Mouse (Mus musculus) E14TG2a.4 (cell line): ENCODE results near the gene Akap2.

ENCODE experiments used
- H3K27me3 ChIP-seq: 2 replicates; pipeline ENCODE4 v1.6.1; 2014; ENCODE audit warnings: low read length, control low read depth; ENCODE audit not compliant: insufficient read depth
- H3K36me3 ChIP-seq: 2 replicates; pipeline ENCODE4 v1.6.1; 2014; ENCODE audit warnings: low read length, control low read depth; ENCODE audit not compliant: insufficient read depth
- H3K4me1 ChIP-seq: replicated peaks from 2 replicates; pipeline ENCODE4 v1.6.1; 2014; ENCODE audit warnings: low read depth, low read length, control low read depth
- H3K4me3 ChIP-seq: replicated peaks from 2 replicates; pipeline ENCODE4 v1.5.1; 2014; ENCODE audit warnings: mild to moderate bottlenecking, low read length
- H3K9me3 ChIP-seq: 2 replicates; pipeline ENCODE4 v1.6.1; 2014; ENCODE audit warnings: low read length, control low read depth
- CTCF ChIP-seq: conservative IDR thresholded peaks from 2 replicates; pipeline ENCODE4 v1.5.1; 2014; ENCODE audit warnings: low read length
- NANOG ChIP-seq: IDR thresholded peaks from 2 replicates; pipeline ENCODE4 v1.6.1; 2014; ENCODE audit warnings: borderline replicate concordance, low read length, mixed read lengths
- POU5F1 ChIP-seq: IDR thresholded peaks from 2 replicates; pipeline ENCODE4 v1.6.1; 2014; ENCODE audit warnings: low read length, borderline replicate concordance

The Akap2 gene

DNA sequence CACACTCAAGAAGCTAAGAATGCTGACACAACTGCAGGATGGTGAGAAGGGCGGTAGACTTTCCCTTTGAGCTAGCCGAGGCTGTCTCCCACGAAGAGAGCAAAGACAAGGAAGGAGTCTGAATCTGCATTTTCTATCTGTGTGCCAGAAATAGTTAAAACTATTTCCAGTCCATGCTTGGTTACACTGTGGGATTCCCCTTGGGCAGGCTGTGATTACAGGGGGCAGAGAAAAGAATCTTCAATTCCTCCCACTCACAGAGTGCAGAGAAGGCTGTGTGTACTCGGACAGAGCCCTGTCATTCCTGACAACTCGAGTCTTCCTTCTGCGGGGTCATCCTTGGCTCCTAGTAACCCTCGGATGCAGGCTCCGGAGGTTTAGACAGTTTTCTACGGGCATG lies 149.5 kb downstream of the Akap2 start:
- Histone ChIP-seq H3K27me3 (no peaks in the 10 kb centered on the region), H3K4me1 (peaks cover 24% of the 10 kb centered on the region), H3K9me3 (peaks cover 50% of the 10 kb centered on the region), H3K4me3 (0 out of 2 replicates have a peak overlapping the region, but pooled peaks have one; percentile 0), H3K36me3 (peaks cover 29% of the 10 kb centered on the region)
- TF ChIP-seq POU5F1 (no peak), CTCF (no peak), NANOG (no peak)

DNA sequence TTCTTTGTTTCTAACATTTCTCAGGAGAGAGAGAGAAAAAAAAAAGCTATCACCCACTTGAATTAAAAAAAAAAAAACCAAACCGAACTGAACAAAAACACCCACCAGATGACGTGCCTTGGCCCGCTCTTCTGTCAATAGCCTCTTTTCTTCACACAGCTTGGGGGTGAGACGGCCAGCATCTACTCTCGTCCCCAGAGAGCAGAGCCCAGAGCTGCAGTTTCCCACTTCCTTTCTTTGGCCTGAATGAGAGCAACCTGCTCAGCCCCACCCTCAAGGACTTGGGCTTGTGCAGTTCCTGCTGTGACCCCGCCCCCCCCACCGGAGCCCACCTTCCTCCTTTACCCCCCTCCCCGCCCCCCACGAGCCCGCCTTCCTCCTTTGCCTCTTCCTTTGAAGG lies 150.0 kb downstream of the Akap2 start:
- H3K27me3 ChIP-seq: no peaks in the 10 kb centered on the region
- H3K4me3 ChIP-seq: 0 out of 2 replicates have a peak overlapping the region, but pooled peaks have one; percentile 0
- H3K4me1 ChIP-seq: peaks cover 24% of the 10 kb centered on the region
- peaks cover 33% of the 10 kb centered on the region for H3K36me3 ChIP-seq
- TF ChIP-seq NANOG: no peak
- no peak for TF ChIP-seq CTCF
- H3K9me3 ChIP-seq: peaks cover 50% of the 10 kb centered on the region

DNA sequence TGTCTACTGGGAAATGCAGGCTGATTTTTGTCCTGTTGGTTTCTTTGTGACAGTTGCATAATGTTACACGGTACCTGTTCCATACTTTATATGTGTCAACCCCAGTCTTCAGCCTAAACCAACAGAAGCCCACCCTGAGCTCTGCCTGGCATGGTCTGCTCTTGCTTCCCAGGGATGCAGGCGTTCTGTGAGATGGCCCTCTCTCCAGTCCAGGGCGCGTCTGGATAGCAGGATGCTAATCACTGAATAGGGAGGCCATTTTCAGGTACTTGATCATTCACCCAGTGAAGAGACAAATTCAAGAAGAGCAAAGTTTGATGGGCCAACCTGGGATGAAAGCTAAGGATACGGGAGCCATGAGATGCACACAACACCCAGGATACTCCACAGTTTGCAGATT lies 161.7 kb downstream of the Akap2 start:
- no peak overlapping the region for H3K4me3 ChIP-seq
- H3K27me3 ChIP-seq: no peaks in the 10 kb centered on the region
- peaks cover 67% of the 10 kb centered on the region for H3K9me3 ChIP-seq
- no peaks in the 10 kb centered on the region for H3K4me1 ChIP-seq
- H3K36me3 ChIP-seq: peaks cover 61% of the 10 kb centered on the region
- no peak for TF ChIP-seq POU5F1

DNA sequence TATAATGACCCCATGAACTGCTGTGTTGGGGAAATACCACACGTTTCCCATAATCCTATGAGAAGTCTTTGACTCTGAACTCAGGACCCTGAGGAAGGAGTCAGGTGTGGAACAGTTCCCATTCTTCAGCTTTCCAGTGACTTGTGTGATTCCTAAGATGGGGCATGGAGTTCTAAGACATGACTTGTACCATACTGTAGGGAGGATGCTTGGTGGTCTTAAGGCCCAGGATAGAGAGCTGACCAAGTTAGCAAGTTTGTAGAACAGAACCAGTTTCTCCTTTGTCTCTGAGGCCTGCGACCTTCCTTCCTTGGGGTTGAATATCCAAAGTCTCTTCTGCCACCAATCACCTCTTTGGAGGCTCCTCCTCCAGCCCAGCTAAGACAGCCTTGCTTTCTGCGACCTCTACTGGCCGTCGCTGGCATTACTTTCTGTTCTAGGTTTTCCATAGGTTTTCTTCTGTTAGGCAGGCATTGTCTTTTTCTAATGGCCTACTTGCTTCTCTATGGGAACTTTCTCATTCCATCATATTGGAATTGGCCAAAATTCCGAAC lies 162.4 kb downstream of the Akap2 start:
- no peaks in the 10 kb centered on the region for H3K4me1 ChIP-seq
- no peak for TF ChIP-seq POU5F1
- no peak for TF ChIP-seq NANOG
- peak; percentile 43 for TF ChIP-seq CTCF
- peaks cover 68% of the 10 kb centered on the region for H3K36me3 ChIP-seq
- peaks cover 74% of the 10 kb centered on the region for H3K9me3 ChIP-seq
- H3K27me3 ChIP-seq: no peaks in the 10 kb centered on the region
- no peak overlapping the region for H3K4me3 ChIP-seq

DNA sequence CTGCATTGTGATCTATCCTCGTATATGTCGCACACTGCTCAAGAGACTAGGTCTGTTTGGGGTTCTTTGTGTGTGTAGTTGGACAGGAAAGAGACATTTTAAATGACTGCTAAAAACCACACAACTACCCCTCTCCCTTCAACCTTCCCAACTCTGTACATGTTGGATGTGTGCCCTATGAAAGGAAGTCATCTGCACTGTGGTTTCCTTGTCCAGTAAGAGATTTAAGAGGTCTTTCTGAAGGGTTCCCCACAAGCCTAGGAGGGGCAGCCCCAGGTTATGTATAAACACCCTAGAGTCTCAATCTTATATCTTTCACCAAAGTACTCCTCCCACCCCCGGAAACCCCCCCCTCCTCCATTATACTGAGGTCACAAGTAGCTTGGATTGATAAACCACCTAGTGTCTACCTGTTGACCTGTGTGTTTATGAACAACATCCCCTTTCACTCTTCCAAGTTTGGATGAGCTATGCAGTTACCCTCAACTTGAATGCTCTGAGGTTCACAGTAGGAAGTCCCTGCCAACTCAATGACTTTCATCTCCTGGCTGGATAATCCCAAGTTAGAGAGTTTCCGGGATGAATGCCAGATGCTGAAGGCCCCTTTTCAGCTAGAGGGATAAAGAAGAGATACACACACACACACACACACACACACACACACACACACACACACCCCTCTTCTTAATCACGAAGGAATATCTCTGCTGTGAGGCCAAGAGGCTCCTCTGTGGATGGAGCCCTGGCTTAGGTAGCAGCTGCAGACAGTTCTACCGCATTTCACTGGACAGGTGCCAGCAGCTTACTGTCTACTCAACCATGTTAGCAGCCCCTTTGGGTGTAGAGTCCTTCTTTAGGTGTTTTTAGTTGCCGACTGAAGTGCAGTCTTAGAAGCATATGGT lies 166.3 kb downstream of the Akap2 start:
- Histone ChIP-seq H3K27me3 (no peaks in the 10 kb centered on the region), H3K4me3 (peak overlapping the region; percentile 18; the same call in 1 of the 2 replicates), H3K36me3 (peaks cover 93% of the 10 kb centered on the region), H3K9me3 (peaks cover 99% of the 10 kb centered on the region), H3K4me1 (no peaks in the 10 kb centered on the region)
- TF ChIP-seq CTCF (no peak), POU5F1 (no peak), NANOG (no peak)

DNA sequence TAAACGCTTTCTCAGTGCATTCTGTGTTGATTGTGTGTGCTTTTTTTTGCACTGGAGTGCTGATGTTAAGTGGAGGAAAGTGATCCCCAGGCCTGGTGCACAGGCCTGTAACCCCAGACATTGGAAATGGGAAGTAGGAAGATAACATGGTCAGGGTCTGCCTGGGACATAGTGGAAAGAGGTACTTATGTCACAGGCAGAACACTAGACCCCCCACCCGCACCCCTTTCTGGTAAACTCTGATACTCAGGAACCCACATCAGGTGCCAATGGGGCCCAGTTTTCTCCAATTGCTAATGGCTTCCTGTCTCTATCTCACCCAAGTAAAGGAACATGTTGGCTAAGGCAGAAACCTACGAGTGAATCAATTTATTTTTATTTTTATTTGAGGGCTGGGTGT lies 167.1 kb downstream of the Akap2 start:
- Histone ChIP-seq H3K27me3 (no peaks in the 10 kb centered on the region), H3K4me3 (peak overlapping the region; percentile 18; the same call in 1 of the 2 replicates), H3K4me1 (no peaks in the 10 kb centered on the region), H3K36me3 (peaks cover 88% of the 10 kb centered on the region), H3K9me3 (peaks cover 97% of the 10 kb centered on the region)
- TF ChIP-seq CTCF: no peak
- TF ChIP-seq POU5F1: no peak
- no peak for TF ChIP-seq NANOG

DNA sequence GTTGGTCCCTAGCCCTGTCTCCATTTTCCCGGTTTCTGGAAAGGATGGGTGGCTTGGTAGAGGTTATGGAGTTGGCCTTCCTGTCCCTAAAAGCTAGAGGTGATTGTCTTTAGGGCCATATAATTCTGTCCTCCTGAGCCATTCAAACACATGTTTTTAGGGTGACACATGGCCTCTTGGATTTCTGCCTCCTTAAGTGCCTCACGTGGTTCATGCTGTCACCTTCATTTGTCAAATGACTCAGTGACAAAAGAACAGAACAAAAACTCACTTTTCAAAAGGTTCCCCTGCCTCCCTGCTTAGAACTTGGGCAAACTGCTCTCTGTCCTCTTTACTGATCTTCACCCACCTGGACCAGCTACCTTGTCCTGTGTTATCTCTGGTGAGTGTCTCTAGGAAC lies 167.7 kb downstream of the Akap2 start:
- H3K4me3 ChIP-seq: no peak overlapping the region
- H3K4me1 ChIP-seq: no peaks in the 10 kb centered on the region
- H3K9me3 ChIP-seq: peaks cover 91% of the 10 kb centered on the region
- H3K27me3 ChIP-seq: no peaks in the 10 kb centered on the region
- TF ChIP-seq POU5F1: no peak
- TF ChIP-seq CTCF: no peak
- TF ChIP-seq NANOG: no peak
- peaks cover 81% of the 10 kb centered on the region for H3K36me3 ChIP-seq

DNA sequence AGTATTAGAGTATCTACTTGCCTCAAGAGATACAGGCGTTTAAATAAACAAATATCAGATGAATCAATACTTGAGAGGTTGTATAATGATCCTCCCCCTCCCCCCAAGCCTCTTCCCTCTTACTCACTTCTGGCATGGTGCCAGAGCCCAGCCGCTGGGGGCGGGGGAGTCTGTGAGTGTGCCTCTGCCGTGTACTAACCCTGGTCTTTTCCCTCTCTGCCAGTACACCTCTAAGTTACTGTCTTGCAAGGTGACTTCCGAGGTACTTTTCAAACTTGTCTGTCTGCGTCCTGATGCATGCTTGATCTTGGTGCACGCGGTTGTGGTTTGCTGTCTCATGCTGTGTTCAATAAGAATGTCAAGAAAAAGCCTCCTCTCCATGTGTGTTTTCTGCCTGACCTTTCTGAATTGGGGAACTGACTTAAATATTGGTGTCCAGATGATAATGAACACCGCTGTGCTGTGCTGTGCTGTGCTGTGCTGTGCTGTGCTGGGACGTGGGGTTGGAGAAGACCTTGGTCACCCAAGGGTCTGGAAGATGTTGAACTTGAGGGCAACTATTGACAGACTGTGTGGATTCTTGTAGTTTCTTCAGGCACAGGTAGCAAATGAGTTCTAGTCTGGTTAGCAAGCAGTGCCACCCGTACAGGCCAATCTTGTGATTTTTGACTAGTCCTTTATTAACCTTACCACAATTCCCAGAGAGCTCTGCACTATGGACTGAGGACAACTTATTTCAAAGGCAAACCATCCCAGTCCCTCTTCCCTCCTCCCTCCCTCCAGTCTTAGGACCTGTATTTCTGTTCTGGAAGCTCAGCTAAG lies 168.8 kb downstream of the Akap2 start:
- H3K4me1 ChIP-seq: peaks cover 5% of the 10 kb centered on the region; the same call in 1 of the 2 replicates
- TF ChIP-seq POU5F1 (no peak), CTCF (no peak), NANOG (no peak)
- no peak overlapping the region for H3K4me3 ChIP-seq
- no peaks in the 10 kb centered on the region for H3K27me3 ChIP-seq
- H3K36me3 ChIP-seq: peaks cover 70% of the 10 kb centered on the region
- peaks cover 80% of the 10 kb centered on the region for H3K9me3 ChIP-seq
